Mouse (Mus musculus): ENCODE data around the gene Polr2h. TPM values are rescaled to one million over a fixed set of nuclear protein-coding genes. Genes with fewer than 3 reads are reported as not detected.

Gene Polr2h
- polyA plus RNA-seq, 1 experiment from 2014 or later = 82.3 TPM

GRCm38 (mm10) chr16:20715161-20715560 is 2.3 kb upstream of the Polr2h start:
- WGBS = 64% methylated on average over 2 of the region's 2 CpGs
- no peaks in the 10 kb centered on the region for H3K9me3 ChIP-seq
- peaks cover 7% of the 10 kb centered on the region; the same call in 1 of the 2 replicates for H3K36me3 ChIP-seq (replicated peaks)
- H3K27me3 ChIP-seq (replicated peaks) = no peaks in the 10 kb centered on the region
- H3K27ac ChIP-seq = no peak overlapping the region
- no peak for ATAC-seq (replicated peaks)
- H3K4me3 ChIP-seq = peak overlapping the region; percentile 70
- peaks cover 43% of the 10 kb centered on the region for H3K4me1 ChIP-seq
- H3K4me2 ChIP-seq = peak overlapping the region; percentile 98
- peak overlapping the region; percentile 67 for H3K9ac ChIP-seq

- Histone ChIP-seq H3K27me3 (replicated peaks) (no peaks in the 10 kb centered on the region), H3K9me3 (no peaks in the 10 kb centered on the region), H3K4me1 (peaks cover 43% of the 10 kb centered on the region), H3K27ac (peak overlapping the region; percentile 90), H3K36me3 (replicated peaks) (peaks cover 7% of the 10 kb centered on the region; the same call in 1 of the 2 replicates), H3K4me3 (peak overlapping the region; percentile 70), H3K9ac (peak overlapping the region; percentile 67), H3K4me2 (peak overlapping the region; percentile 98)
- no peak for ATAC-seq (replicated peaks)
- 1% methylated on average over 12 of the region's 12 CpGs for WGBS
These were observed 1.9 kb upstream of the Polr2h start for GRCm38 (mm10) chr16:20715566-20715965.

GRCm38 (mm10) chr16:20715976-20716840 is 1.3 kb upstream of the Polr2h start:
- peak; percentile 83 for ATAC-seq (replicated peaks)
- Histone ChIP-seq H3K4me2 (peak overlapping the region; percentile 98), H3K4me1 (peaks cover 43% of the 10 kb centered on the region), H3K27me3 (replicated peaks) (no peaks in the 10 kb centered on the region), H3K36me3 (replicated peaks) (peaks cover 7% of the 10 kb centered on the region; the same call in 1 of the 2 replicates), H3K27ac (peak overlapping the region; percentile 90), H3K4me3 (peak overlapping the region; percentile 70), H3K9ac (peak overlapping the region; percentile 67), H3K9me3 (no peaks in the 10 kb centered on the region)
- WGBS = under 1% methylated on average over 64 of the region's 68 CpGs

GRCm38 (mm10) chr16:20716841-20717180 is 654 bp upstream of the Polr2h start:
- WGBS = 1% methylated on average over 8 of the region's 8 CpGs
- H3K36me3 ChIP-seq (replicated peaks) = peaks cover 8% of the 10 kb centered on the region; the same call in 1 of the 2 replicates
- peak overlapping the region; percentile 67 for H3K9ac ChIP-seq
- H3K4me2 ChIP-seq = peak overlapping the region; percentile 98
- ATAC-seq (replicated peaks) = peak; percentile 40
- H3K4me1 ChIP-seq = peaks cover 43% of the 10 kb centered on the region
- H3K9me3 ChIP-seq = no peaks in the 10 kb centered on the region
- H3K27ac ChIP-seq = peak overlapping the region; percentile 90
- H3K4me3 ChIP-seq = peak overlapping the region; percentile 70
- no peaks in the 10 kb centered on the region for H3K27me3 ChIP-seq (replicated peaks)

GRCm38 (mm10) chr16:20717978-20718670 is 659 bp downstream of the Polr2h start:
- Histone ChIP-seq H3K4me2 (peak overlapping the region; percentile 98), H3K4me1 (peaks cover 43% of the 10 kb centered on the region), H3K4me3 (peak overlapping the region; percentile 70), H3K27me3 (replicated peaks) (no peaks in the 10 kb centered on the region), H3K27ac (peak overlapping the region; percentile 90), H3K36me3 (replicated peaks) (peaks cover 11% of the 10 kb centered on the region; the same call in 1 of the 2 replicates), H3K9me3 (no peaks in the 10 kb centered on the region), H3K9ac (peak overlapping the region; percentile 67)
- ATAC-seq (replicated peaks) = peak; percentile 2; the same call in 1 of the 2 replicates
- WGBS = 2% methylated on average over 18 of the region's 18 CpGs

GRCm38 (mm10) chr16:20721808-20722207 is 4.3 kb downstream of the Polr2h start:
- Histone ChIP-seq H3K9ac (no peak overlapping the region), H3K4me1 (peaks cover 14% of the 10 kb centered on the region), H3K4me2 (no peak overlapping the region), H3K36me3 (replicated peaks) (peaks cover 11% of the 10 kb centered on the region; the same call in 1 of the 2 replicates), H3K27me3 (replicated peaks) (no peaks in the 10 kb centered on the region), H3K27ac (no peak overlapping the region), H3K4me3 (no peak overlapping the region), H3K9me3 (no peaks in the 10 kb centered on the region)
- no peak for ATAC-seq (replicated peaks)
- WGBS = 90% methylated on average over 10 of the region's 10 CpGs

- H3K4me3 ChIP-seq = no peak overlapping the region
These were observed 5.3 kb downstream of the Polr2h start for GRCm38 (mm10) chr16:20722736-20723135.

GRCm38 (mm10) chr16:20723247-20723646 is 5.8 kb downstream of the Polr2h start:
- WGBS = 74% methylated on average over 4 of the region's 4 CpGs
- H3K27me3 ChIP-seq (replicated peaks) = no peaks in the 10 kb centered on the region

More at GRCm38 (mm10) chr16:20722736-20723135, 5.3 kb downstream of the Polr2h start:
- Histone ChIP-seq H3K27me3 (replicated peaks) (no peaks in the 10 kb centered on the region), H3K27ac (no peak overlapping the region), H3K36me3 (replicated peaks) (peaks cover 11% of the 10 kb centered on the region; the same call in 1 of the 2 replicates), H3K9me3 (no peaks in the 10 kb centered on the region), H3K9ac (no peak overlapping the region), H3K4me1 (peaks cover 10% of the 10 kb centered on the region), H3K4me2 (no peak overlapping the region)
- 90% methylated on average over 4 of the region's 4 CpGs for WGBS
- ATAC-seq (replicated peaks) = no peak

GRCm38 (mm10) chr16:20724338-20724748 is 6.9 kb downstream of the Polr2h start:
- no peak overlapping the region for H3K9ac ChIP-seq
- H3K9me3 ChIP-seq = no peaks in the 10 kb centered on the region
- H3K36me3 ChIP-seq (replicated peaks) = peaks cover 11% of the 10 kb centered on the region; the same call in 1 of the 2 replicates
- 41% methylated on average over 5 of the region's 5 CpGs for WGBS
- no peaks in the 10 kb centered on the region for H3K27me3 ChIP-seq (replicated peaks)
- ATAC-seq (replicated peaks) = peak; percentile 67
- H3K4me2 ChIP-seq = no peak overlapping the region
- H3K27ac ChIP-seq = no peak overlapping the region
- no peaks in the 10 kb centered on the region for H3K4me1 ChIP-seq
- no peak overlapping the region for H3K4me3 ChIP-seq

More at GRCm38 (mm10) chr16:20723247-20723646, 5.8 kb downstream of the Polr2h start:
- ATAC-seq (replicated peaks) = no peak
- H3K27ac ChIP-seq = no peak overlapping the region
- H3K4me2 ChIP-seq = no peak overlapping the region
- no peak overlapping the region for H3K9ac ChIP-seq
- H3K4me3 ChIP-seq = no peak overlapping the region
- H3K36me3 ChIP-seq (replicated peaks) = peaks cover 11% of the 10 kb centered on the region; the same call in 1 of the 2 replicates
- H3K4me1 ChIP-seq = peaks cover 7% of the 10 kb centered on the region
- no peaks in the 10 kb centered on the region for H3K9me3 ChIP-seq

- Histone ChIP-seq H3K4me3 (no peak overlapping the region), H3K27me3 (replicated peaks) (no peaks in the 10 kb centered on the region), H3K9me3 (no peaks in the 10 kb centered on the region), H3K27ac (no peak overlapping the region), H3K4me1 (no peaks in the 10 kb centered on the region), H3K36me3 (replicated peaks) (peaks cover 11% of the 10 kb centered on the region; the same call in 1 of the 2 replicates), H3K4me2 (no peak overlapping the region), H3K9ac (no peak overlapping the region)
- WGBS = 81% methylated on average over 7 of the region's 7 CpGs
- ATAC-seq (replicated peaks) = no peak
These were observed 7.9 kb downstream of the Polr2h start for GRCm38 (mm10) chr16:20725321-20725720.

- 82% methylated on average over 4 of the region's 4 CpGs for WGBS
- ATAC-seq (replicated peaks) = no peak
- no peak overlapping the region for H3K9ac ChIP-seq
- H3K27ac ChIP-seq = no peak overlapping the region
- peaks cover 11% of the 10 kb centered on the region; the same call in 1 of the 2 replicates for H3K36me3 ChIP-seq (replicated peaks)
- H3K4me2 ChIP-seq = no peak overlapping the region
- H3K9me3 ChIP-seq = no peaks in the 10 kb centered on the region
- no peak overlapping the region for H3K4me3 ChIP-seq
- H3K27me3 ChIP-seq (replicated peaks) = no peaks in the 10 kb centered on the region
- no peaks in the 10 kb centered on the region for H3K4me1 ChIP-seq
These were observed 8.3 kb downstream of the Polr2h start for GRCm38 (mm10) chr16:20725750-20726149.

GRCm38 (mm10) chr16:20726384-20726783 is 8.9 kb downstream of the Polr2h start:
- H3K4me1 ChIP-seq = no peaks in the 10 kb centered on the region
- H3K4me3 ChIP-seq = no peak overlapping the region
- no peak for ATAC-seq (replicated peaks)
- H3K27ac ChIP-seq = no peak overlapping the region
- H3K4me2 ChIP-seq = no peak overlapping the region
- H3K9me3 ChIP-seq = no peaks in the 10 kb centered on the region
- 67% methylated on average over 1 of the region's 1 CpGs for WGBS
- H3K27me3 ChIP-seq (replicated peaks) = no peaks in the 10 kb centered on the region
- peaks cover 11% of the 10 kb centered on the region; the same call in 1 of the 2 replicates for H3K36me3 ChIP-seq (replicated peaks)
- no peak overlapping the region for H3K9ac ChIP-seq

All from midbrain, embryonic 15.5 days (tissue).